Mouse (Mus musculus): Measurements from ENCODE around the gene 4921517D22Rik.
"Not testable (repeated sequence)": the region's sequence is repeated elsewhere in the genome, so short reads cannot be mapped to it uniquely, and the experiment has no call there.

The 4921517D22Rik gene

GRCm38 (mm10) chr13:59694008-59694407, at the start of gene 4921517D22Rik:
Gene 4921517D22Rik, minus strand, starts transcription at chr13:59694108.
- no peak for DNase-seq (ENCODE audit: low spot score)

- DNase-seq (ENCODE audit: low spot score): no peak
Observed at GRCm38 (mm10) chr13:59741697-59742096, 47.8 kb upstream of the 4921517D22Rik start.

- DNase-seq (ENCODE audit: low spot score): no peak
Observed at GRCm38 (mm10) chr13:59741096-59741495, 47.2 kb upstream of the 4921517D22Rik start.

- no peak for DNase-seq (ENCODE audit: low spot score)
Observed at GRCm38 (mm10) chr13:59739397-59739796, 45.5 kb upstream of the 4921517D22Rik start.

- no peak for DNase-seq (ENCODE audit: low spot score)
Observed at GRCm38 (mm10) chr13:59738455-59738854, 44.5 kb upstream of the 4921517D22Rik start.

- no peak for DNase-seq (ENCODE audit: low spot score)
Observed at GRCm38 (mm10) chr13:59735190-59735589, 41.3 kb upstream of the 4921517D22Rik start.

GRCm38 (mm10) chr13:59734347-59734746, 40.4 kb upstream of the 4921517D22Rik start:
- DNase-seq (ENCODE audit: low spot score): not testable (repeated sequence)

- no peak for DNase-seq (ENCODE audit: low spot score)
Observed at GRCm38 (mm10) chr13:59733936-59734335, 40.0 kb upstream of the 4921517D22Rik start.

GRCm38 (mm10) chr13:59731652-59732051, 37.7 kb upstream of the 4921517D22Rik start, which contains the start of gene Spata31d1d:
Gene Spata31d1d, minus strand, starts transcription at chr13:59731752.
- no peak for DNase-seq (ENCODE audit: low spot score)

GRCm38 (mm10) chr13:59728378-59729093, 34.6 kb upstream of the 4921517D22Rik start:
- peak; percentile 79 for DNase-seq (ENCODE audit: low spot score)

GRCm38 (mm10) chr13:59726139-59726867, 32.4 kb upstream of the 4921517D22Rik start:
- no peak for DNase-seq (ENCODE audit: low spot score)

- not testable (repeated sequence) for DNase-seq (ENCODE audit: low spot score)
Observed at GRCm38 (mm10) chr13:59722089-59722488, 28.2 kb upstream of the 4921517D22Rik start.

- DNase-seq (ENCODE audit: low spot score): no peak
Observed at GRCm38 (mm10) chr13:59719475-59719874, 25.6 kb upstream of the 4921517D22Rik start.

GRCm38 (mm10) chr13:59718857-59719440, 25.0 kb upstream of the 4921517D22Rik start:
- DNase-seq (ENCODE audit: low spot score): not testable (repeated sequence)

GRCm38 (mm10) chr13:59713710-59714109, 19.8 kb upstream of the 4921517D22Rik start:
- no peak for DNase-seq (ENCODE audit: low spot score)

GRCm38 (mm10) chr13:59711984-59712383, 18.1 kb upstream of the 4921517D22Rik start, which contains the start of gene Spata31d1b:
Gene Spata31d1b, plus strand, starts transcription at chr13:59712284.
- DNase-seq (ENCODE audit: low spot score): not testable (repeated sequence)

- no peak for DNase-seq (ENCODE audit: low spot score)
Observed at GRCm38 (mm10) chr13:59710230-59710629, 16.3 kb upstream of the 4921517D22Rik start, which contains the start of gene Spata31d1a. Gene Spata31d1a, minus strand, starts transcription at chr13:59710330.

GRCm38 (mm10) chr13:59704562-59704961, 10.7 kb upstream of the 4921517D22Rik start:
- peak; percentile 62 for DNase-seq (ENCODE audit: low spot score)

GRCm38 (mm10) chr13:59703514-59703913, 9.6 kb upstream of the 4921517D22Rik start:
- no peak for DNase-seq (ENCODE audit: low spot score)

- DNase-seq (ENCODE audit: low spot score): not testable (repeated sequence)
Observed at GRCm38 (mm10) chr13:59700137-59700536, 6.2 kb upstream of the 4921517D22Rik start.

GRCm38 (mm10) chr13:59699131-59699530, 5.2 kb upstream of the 4921517D22Rik start:
- no peak for DNase-seq (ENCODE audit: low spot score)

- DNase-seq (ENCODE audit: low spot score): peak; percentile 70
Observed at GRCm38 (mm10) chr13:59695781-59696180, 1.9 kb upstream of the 4921517D22Rik start.
